Mouse (Mus musculus): Measurements from ENCODE around the gene Arpc4.

Gene Arpc4

DNA sequence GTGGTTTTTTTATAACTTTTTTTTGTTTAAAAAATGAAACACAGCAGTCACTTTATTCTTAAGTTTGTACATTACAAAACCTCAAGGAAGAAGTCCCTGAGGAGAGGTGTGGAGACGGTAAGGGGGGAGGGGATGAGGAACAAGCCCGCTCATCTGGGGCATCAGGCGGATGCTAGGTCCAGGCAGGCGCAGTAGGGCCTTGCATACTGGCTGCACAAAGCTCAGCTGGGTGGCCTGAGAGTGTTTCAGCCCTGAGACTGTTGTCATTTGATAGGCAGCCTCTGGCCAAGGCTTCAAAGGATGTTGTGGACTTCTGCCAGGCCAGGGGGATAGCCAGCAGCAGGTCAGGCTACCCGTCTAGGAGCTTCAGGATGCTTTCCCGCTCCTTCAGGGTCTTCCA, 11.3 kb upstream of the Arpc4 start:
- DNase-seq (ENCODE audit: extremely low spot score): no peak

DNA sequence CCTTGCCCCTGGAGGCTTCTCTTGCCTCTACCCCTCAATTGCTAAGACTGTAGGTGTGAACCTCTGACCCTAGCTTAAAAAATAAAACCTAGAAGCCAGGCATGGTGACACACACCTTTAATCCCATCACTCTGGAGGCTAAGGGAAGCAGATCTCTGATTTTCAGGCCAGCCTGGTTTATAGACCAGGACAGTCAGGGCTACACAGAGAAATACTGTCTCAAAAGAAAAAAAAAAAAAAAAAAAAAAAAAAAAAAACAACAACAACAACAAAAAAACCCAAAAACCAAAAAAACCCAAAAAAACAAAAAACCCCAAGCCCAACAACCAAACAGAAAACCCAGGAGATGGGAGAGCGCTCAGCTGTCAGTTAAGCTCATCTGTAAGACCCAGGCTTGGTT, 10.3 kb upstream of the Arpc4 start:
- no peak for DNase-seq (ENCODE audit: extremely low spot score)

DNA sequence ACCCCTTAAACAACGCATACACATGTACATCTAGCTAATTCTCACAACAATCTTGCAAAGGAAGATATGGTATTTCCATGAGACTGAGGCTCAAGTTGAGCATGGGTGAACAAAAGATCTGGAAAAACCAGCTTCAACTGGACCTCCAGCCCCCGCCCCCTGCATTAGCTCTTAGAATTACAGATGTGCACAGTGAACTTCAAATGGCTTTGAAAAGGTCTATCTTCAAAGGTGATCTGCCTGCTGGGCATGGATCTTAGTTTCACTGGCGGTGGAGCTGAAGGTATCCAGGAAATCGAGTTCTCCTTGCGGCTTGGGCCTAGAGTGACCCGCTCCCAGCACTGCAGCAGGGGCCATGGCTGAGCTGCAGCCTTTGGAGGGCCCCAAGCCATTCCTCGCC, 9.8 kb upstream of the Arpc4 start:
- no peak for DNase-seq (ENCODE audit: extremely low spot score)

DNA sequence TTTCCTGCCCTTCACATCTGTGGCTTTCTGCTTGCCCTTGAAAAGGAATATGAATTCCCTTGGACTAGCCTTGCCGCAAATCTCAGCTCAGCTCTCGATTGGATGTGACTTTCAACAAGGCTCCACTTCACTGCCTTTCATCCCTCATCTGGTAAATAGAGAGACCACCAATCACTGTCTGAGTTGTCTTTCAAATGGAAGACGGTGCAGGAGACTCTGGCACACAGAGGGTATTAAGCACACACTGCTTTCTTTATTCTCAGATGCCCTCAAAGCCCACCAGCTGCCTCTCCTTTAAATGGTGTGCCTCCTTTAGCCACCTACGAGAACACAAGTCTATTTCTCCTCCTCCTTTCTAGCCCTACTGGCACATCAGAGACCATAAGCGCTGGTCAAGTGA, 9.3 kb upstream of the Arpc4 start:
- DNase-seq (ENCODE audit: extremely low spot score): no peak

DNA sequence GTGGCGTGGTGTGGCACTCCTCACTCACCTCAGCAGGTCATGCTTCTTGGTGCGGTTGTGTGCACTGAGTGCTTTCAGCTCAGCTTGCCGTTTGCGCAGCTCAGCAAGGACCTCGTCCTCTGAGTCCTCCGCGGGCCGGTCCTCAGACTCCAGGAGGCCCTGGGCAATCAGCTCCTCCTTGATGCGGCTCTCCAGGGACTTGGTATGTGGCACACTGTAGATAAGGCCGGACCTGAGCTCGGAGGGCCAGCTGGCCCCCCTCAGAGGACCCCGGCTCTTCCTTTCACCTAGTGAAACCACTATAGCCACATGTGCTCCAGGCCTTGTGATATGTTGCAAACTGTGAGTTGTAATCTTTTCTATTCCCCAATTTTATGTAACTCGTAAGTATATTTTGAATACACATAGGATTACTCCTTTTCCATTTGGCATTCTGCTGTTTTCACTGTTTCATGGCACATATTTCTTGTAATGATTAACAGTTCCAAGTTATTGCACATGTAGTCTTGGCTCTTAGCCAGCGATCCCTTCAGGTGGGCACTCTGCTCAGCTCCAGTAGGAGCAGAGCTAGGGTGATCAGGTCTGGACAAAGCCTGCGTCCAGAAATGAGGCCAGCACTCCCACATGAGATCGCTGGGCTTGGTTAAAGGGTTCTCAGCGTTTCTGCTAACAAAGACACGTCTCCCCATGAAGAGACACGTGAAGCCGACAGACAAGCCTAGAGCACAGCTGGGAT, 7.6 kb upstream of the Arpc4 start:
- DNase-seq (ENCODE audit: extremely low spot score): no peak

DNA sequence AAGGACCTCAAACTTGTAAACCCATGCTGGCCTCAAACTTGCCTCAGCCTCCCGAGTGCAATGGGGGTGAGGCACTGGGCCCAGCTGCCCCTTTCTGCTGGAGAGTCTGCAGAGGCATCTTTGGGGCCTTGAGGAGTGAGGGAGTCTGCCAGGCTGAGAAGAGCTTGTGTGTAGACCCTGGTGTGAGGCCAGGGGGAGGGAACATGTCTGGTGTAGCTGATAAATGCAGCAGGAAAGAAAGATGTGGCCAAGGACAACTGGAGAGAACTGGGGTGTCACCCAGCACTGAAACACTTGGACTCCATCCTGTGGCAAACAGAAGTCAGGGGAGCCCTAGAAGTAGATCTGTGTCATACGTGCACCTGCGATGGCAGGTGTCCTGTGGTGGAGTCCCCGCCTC, 4.4 kb upstream of the Arpc4 start:
- DNase-seq (ENCODE audit: extremely low spot score): no peak

DNA sequence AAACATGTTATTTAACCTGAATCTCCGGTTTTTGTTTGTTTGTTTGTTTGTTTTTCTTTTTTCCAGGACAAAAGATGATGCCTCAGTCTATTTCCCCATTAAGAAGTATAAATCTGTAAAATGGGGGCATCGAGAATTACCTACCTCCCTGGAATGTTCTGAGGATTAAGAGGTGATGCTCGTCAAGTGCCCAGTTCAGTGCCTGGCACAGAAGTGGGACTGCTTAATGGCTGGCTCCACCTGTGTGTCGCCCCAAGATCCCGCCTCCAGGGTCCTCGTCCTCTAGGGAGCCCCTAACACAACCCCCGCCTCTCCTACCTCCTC, 781 bp upstream of the Arpc4 start:
- DNase-seq (ENCODE audit: extremely low spot score): no peak

DNA sequence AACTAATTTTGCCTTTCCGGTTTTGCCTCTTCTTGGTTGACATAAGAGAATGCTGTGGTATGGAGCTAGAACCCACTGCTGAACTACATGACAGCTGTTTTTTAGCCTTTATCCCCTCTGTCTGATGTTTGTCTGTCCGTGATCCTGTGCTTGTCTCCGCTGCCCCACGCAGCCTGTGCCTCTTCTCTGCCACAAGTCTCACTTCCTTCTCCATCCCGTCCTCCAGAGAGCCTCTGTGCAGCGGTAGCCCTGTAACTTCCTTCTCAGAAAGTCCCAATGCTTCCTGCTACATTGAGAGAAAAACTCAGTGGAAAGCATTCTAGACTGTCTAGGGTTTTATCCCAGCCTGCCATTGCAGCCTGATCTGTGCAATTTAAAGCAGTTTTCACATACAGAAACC, 1.3 kb downstream of the Arpc4 start:
- no peak for DNase-seq (ENCODE audit: extremely low spot score)

DNA sequence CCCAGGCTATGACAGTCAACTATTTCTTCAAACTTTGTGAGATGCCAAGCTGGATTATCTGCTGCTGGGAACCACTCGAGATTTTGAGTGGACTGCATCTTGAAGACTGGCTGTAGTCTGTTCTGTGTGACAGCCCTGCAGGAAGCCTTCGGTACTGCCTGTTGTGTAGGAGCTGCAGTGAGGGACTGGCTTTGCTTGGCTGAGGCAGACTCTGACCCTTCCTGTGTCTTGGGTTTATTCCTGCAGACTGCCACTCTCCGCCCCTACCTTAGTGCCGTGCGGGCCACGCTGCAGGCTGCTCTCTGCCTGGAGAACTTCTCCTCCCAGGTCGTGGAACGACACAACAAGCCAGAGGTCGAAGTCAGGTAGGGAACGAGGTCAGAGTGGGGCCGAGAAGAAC, 2.6 kb downstream of the Arpc4 start:
- no peak for DNase-seq (ENCODE audit: extremely low spot score)

DNA sequence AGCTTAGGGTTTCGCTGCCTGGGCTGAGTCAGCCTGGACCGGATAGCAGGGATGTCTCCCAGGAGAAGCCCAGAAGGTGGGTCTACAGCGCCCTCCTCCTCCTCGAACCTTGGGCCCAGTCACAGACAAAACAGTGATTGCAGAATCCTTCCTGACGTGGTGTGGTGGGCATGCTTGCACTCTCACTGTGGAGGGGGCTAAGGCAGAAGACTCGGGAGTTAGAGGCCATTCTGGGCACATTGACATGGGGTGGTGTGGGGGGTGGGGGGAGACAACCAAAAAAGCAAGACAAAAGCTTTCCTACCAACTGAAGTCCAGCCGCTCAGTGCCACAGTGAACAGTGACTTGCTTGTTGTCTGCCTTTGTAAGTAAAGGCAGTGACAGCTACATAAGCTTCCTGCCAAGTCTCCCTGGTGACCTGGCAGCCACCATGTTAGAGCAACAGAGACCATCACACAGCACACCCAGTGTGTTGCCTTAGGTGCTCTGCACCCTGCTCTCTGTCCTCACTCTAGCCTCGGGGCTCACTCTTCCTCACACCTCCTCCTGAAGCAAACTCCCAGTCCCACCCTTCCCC, 6.5 kb downstream of the Arpc4 start:
- DNase-seq (ENCODE audit: extremely low spot score): no peak

DNA sequence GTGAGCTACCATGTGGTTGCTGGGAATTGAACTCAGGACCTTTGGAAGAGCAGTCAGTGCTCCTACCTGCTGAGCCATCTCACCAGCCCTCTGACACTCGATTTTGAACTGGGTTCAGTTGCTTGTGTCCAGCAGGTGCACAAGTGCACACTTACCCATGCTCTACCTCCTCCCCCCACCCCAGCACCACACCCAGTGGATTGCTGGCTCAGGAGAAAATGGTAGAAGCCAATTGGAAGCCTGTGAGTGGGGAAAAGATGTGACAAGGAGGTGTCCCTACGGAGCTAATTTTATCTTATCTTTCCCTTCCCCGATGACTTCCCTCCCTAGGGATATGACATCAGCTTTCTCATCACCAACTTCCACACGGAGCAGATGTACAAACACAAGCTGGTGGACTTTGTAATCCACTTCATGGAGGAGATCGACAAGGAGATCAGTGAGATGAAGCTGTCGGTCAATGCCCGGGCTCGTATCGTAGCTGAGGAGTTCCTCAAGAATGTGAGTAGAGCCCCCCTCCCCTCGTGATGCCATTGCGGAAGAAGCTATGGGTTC, 7.3 kb downstream of the Arpc4 start:
- no peak for DNase-seq (ENCODE audit: extremely low spot score)

DNA sequence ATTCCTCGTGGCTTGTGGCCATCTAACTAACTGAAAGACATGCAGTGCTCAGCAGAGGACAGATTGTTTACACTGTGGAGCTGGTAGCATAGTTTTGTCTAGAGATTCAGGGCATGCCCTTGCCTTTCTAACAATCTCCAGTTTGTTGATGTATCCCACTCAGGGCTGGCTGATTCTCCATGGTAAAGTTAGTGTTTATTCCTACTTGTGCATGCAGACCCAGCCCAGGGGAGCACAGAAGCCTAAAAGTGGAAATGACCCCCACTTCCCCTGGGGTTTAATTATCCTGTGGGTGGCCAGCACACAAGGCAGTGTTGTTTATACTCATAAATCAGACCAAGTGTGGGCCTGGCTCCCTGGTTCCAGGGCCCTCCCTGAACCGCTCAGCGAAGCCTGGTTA, 8.1 kb downstream of the Arpc4 start:
- no peak for DNase-seq (ENCODE audit: extremely low spot score)

DNA sequence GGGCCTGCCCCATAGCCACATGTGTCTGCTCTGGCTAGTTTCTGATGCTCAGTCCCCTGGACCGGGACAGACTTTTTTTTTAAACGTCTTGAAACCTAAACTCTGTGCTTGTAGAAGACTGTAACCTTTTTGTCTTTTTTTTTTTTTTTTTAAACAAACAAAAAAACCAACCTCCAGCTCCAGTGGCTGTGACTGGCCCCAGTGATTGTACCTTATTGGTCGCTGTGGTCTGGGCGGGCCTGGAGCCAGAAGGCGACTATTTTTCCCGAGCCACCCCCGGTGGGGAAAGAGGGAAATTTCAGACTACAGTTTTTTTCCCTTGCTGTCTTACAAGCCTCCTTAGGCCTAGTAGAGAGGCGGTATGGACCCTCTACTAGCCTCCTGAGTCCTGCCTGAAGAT, 11.0 kb downstream of the Arpc4 start, which contains the start of gene Ttll3:
Gene Ttll3 (plus strand): TSS at position 301 of the 400 bp plus-strand sequence.
- DNase-seq (ENCODE audit: extremely low spot score): no peak

DNA sequence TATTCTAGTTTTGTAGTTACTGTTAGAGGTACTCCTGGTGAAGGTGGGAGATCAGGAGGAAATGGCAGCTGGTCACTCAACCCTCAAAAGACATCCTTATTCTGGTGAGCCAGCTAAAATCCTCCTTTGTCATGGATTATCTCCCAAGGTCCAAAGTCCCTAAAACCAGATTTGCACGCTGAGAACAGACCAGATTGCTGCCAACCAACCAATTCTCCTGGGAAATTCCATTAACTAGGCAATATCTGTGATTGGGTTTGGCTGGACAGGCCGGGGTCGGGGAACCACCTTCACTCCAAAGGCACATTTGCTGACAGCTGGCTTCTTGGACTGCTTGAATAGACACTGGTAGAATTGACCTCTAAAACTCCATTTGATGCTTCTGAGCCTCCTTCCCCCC, 12.8 kb downstream of the Arpc4 start:
- DNase-seq (ENCODE audit: extremely low spot score): no peak

DNA sequence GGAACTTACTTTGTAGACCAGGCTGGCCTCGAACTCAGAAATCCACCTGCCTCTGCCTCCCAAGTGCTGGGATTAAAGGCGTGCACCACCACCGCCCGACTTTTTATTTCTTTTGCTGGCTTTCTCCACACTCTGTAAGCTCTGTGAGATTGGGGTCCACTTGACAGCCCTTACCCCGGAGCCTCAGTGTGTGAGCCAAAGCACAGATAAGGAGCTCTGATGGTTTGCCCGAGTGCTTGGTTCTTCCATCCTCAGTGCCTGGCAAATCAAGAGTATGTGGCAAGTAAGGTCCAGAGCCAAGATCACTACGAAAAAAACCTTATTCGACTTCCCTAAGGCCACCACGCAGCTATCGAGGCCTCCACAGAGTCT, 14.1 kb downstream of the Arpc4 start:
- DNase-seq (ENCODE audit: extremely low spot score): no peak

DNA sequence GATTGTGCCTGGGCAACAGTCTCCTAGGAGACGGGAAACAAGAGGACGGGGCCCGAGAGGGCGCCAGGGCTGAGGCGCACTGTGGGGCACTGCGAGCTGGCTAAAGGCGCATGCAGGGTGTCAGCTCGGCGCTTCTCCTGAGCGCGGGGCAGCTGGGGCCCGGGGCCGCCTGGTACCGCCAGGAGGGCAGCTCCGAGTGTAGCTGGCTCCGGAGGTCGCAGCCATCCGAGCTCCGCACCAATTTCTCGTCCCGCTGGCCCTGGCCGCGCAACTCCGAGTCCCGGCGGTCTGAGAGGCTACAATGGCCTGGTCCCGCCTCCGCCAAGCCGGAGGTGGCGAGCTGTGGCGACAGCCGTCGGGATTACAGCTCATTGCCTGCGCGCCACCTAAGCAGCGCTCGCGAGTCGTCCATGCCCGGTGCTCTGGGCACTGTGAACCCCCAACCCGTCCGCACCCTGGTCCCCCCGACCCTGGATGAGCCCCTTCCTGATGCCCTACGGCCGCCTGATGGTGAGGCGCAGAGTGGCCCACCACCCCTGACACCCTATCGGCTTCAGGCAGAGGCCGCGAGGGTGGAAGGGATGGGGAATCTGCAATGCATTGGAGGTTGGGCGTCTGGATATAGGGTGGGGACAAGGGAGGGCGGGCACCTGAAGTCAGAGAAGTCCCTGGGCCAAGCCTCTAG, 14.6 kb downstream of the Arpc4 start:
- DNase-seq (ENCODE audit: extremely low spot score): peak; percentile 81

DNA sequence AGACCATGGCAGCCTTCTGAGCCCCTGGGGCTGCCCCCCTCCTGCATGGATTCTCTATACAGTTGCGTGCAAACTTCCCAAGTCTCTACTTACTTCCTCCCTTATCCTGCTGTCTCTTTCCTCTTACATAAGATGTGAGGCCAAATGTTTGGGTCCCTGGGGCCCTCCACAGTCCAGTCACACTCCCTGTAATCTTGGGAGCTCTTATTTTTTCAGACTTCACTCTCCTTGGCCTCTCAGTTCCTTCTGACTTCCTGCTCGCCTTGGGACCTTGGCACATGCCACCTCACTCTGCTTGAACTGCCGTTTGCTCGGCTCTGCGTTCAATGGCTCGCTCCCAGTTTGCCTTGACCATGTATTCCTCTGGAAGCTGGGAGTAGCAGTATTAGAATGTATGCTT, 16.0 kb downstream of the Arpc4 start:
- DNase-seq (ENCODE audit: extremely low spot score): no peak

DNA sequence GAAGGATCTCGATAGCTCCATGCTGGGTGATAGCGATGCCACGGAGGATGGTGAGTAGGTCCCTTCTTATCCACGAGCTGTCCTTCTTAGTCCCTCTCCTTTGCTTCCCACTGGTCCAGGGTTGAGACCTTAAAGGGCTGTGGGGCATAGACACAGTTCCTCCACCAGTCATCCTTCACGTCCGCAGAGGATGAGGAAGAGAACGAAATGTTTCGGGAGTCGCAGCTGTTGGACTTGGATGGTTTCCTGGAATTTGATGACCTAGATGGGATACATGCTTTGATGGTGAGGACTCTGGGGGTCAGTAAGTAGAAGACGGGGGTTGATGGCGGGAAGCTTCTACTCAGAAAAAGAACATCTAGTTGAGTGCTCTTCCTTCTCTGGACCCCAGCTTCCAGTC, 16.9 kb downstream of the Arpc4 start:
- no peak for DNase-seq (ENCODE audit: extremely low spot score)

DNA sequence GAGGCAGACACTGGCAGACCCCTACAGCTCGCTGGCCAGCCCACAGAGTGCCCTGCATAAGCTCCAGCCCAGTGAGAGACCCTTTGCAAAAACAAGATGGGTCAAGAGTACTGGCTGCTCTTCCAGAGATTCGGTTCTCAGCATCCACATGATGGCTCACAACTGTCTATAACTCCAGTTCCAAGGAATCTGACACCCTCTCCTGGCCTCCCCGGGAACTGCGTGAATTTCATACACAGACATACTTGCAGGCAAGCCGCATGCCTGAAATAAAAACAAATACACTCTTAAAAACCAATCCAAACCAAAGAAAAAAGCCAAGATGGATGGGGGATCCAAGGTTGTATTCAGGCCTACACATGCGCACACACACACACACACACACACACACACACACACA, 17.6 kb downstream of the Arpc4 start:
- no peak for DNase-seq (ENCODE audit: extremely low spot score)

DNA sequence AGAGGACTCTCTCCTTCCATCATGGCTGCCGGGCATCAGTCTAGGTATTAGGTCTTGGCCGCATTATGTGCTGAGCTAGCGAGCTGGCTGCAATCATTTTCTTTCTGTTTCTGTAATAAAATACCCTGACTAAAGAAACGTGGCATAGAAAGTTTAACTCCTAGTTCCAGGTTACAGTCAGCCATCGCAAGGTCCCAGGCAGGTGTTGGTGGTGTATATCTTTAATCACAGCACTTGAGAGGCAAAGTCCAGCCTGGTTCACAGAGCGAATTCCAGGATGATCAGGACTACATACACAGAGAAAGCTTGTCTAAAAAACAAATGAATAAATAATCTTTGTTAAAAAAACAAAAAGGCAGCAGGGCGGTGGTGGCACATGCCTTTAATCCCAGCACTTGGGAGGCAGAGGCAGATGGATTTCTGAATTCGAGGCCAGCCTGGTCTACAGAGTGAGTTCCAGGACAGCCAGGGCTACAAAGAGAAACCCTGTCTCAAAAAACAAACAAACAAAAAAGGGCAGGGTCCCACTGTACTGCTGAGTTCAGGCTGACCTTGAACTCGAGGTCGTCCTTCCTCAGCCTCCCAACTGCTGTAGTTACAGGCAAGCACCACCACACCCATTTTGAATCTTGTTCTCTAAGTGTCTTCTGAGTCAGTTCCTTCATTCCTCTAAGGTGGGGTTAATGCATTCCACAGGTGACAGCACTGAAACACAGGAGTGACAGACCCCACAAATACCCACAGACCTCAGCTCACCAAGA, 18.5 kb downstream of the Arpc4 start:
- no peak for DNase-seq (ENCODE audit: extremely low spot score)

DNA sequence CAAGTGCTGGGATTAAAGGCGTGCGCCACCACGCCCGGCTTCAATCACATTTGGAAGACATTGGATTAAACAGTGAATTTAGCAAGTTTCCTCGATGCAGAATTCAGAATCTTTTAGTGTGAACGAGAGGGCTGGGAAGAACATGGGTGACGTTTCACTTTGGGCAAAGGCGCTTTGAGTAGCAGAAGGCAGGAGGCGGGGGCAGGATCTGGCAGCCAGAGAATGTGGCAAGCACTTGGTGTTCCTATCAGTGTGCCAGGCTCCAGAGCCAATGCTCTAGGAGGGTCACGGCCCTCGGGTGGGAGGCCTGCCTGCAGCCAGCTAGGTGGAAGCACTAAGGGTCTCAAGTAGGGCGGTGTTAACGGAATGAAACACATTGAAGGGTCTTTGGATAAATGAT, 24.2 kb downstream of the Arpc4 start:
- DNase-seq (ENCODE audit: extremely low spot score): no peak

DNA sequence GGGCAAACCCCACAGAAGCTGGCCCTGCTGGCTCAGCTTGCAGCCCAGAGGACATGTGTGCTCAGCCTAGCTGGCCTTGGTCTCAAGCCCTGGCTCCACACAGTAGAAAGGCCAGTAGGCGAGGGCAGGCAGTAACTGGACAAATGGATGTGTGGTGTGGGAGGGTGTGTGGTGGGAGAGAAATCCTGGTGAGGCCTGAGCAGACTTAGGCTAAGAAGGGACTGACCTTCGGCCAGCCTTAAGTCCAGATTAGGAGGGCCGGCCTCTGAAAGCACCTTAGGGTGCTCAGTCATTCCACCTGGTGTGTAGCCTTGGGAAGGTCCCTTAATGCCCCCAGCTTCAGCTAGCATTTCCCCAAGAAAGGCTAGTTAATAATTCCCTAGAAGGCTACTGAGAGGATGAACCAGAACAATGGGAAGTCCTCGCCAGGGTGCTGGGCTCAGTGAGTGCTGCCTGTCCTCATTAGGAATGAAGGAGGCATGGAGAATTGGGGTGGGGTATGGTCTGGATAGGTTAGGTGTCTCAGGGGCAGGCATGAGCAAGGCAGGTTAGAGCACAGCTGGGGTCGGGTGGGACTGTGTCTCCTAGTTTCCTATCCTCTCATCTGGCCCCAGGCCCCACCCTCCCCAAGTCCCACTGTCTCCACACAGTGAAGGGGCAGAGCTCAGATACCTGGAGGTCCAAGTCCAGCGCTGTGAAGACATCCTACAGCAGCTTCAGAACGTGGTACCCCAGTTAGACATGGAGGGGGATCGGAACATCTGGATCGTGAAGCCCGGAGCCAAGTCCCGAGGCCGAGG, 26.9 kb downstream of the Arpc4 start:
- DNase-seq (ENCODE audit: extremely low spot score): no peak

Measured in embryo, embryonic 9.5 days (tissue).